Mouse (Mus musculus): ENCODE measurements around the gene Havcr1. TPM values are rescaled to one million over a fixed set of nuclear protein-coding genes. Genes with fewer than 3 reads are reported as not detected.
"Not testable (repeated sequence)": the region's sequence is repeated elsewhere in the genome, so short reads cannot be mapped to it uniquely, and the experiment has no call there.

Havcr1 gene
- polyA plus RNA-seq, 1 experiment from 2014 or later = not detected

DNA sequence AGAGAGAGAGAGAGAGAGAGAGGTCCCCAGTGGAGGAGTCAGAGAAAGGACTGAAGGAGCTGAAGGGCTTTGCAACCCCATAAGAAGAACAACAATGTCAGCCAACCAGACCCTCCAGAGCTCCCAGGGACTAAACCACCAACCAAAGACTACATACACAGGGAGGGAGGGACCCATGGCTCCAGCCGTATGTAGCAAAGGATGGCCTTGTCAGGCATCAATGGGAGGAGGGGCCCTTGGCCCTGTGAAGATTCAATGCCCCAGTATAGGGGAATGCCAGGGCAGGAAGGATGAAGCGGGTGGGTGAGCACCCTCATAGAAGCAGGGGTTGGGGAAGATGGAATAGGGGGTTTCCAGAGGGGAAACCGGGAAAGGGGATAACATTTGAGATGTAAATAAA, 6.8 kb downstream of the Havcr1 start:
- Histone ChIP-seq H3K36me3 (replicated peaks) (no peaks in the 10 kb centered on the region), H3K27me3 (replicated peaks; ENCODE audit: low read depth, poor library complexity, severe bottlenecking) (no peaks in the 10 kb centered on the region), H3K27ac (replicated peaks) (no peak overlapping the region), H3K4me1 (no peaks in the 10 kb centered on the region), H3K9me3 (no peaks in the 10 kb centered on the region), H3K4me3 (no peak overlapping the region)
- no peak for DNase-seq (ENCODE audit: low spot score)
- 78% methylated on average over 3 of the region's 3 CpGs for whole genome bisulfite sequencing

DNA sequence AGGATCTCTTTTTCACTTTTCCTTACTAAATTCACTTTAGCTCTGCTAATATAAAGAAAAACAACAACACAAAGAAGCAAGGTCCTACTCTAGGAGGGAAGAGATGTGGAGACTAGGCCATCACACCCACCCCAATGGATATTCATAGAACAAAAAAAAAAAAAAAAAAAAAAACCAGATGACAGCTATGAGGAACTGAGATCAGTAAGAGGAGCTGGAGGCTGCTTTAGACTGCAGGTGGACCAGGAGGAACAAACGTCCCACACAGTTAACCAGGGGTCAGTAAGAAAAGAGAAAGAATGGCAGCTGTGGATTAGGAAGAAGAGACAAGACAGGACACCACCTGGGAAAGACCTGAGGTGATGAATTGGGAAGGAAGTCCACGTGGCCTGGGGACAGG, 13.1 kb downstream of the Havcr1 start:
- no peak for DNase-seq (ENCODE audit: low spot score)
- no peaks in the 10 kb centered on the region for H3K27me3 ChIP-seq (replicated peaks; ENCODE audit: low read depth, poor library complexity, severe bottlenecking)
- WGBS = 69% methylated on average over 2 of the region's 2 CpGs
- no peak overlapping the region for H3K27ac ChIP-seq (replicated peaks)
- no peaks in the 10 kb centered on the region for H3K36me3 ChIP-seq (replicated peaks)
- H3K9me3 ChIP-seq = no peaks in the 10 kb centered on the region
- H3K4me3 ChIP-seq = no peak overlapping the region
- no peaks in the 10 kb centered on the region for H3K4me1 ChIP-seq

DNA sequence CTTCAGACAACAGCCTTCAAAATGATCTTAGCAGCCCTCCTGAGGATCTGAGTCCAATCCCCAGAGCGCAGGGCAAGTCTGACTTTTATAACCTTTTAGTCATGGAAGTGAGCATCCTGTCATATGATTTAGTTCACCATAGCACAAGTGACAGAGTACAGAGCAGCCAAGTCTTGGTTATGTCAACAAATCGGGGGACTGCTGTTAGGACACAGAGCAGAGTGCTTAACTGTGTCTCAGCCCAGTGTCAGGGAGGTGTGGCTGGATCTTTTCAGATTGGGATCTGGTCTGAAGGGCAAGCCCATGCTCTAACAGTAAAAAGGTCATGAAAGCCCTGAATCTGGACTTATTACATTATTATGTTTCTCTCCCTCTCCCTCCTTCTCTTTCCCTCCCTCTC, 18.8 kb downstream of the Havcr1 start:
- H3K27me3 ChIP-seq (replicated peaks; ENCODE audit: low read depth, poor library complexity, severe bottlenecking) = no peaks in the 10 kb centered on the region
- peak; percentile 9 for DNase-seq (ENCODE audit: low spot score)
- no peak overlapping the region for H3K4me3 ChIP-seq
- no peaks in the 10 kb centered on the region for H3K4me1 ChIP-seq
- 69% methylated on average over 2 of the region's 2 CpGs for WGBS
- H3K27ac ChIP-seq (replicated peaks) = no peak overlapping the region
- H3K36me3 ChIP-seq (replicated peaks) = no peaks in the 10 kb centered on the region
- no peaks in the 10 kb centered on the region for H3K9me3 ChIP-seq

DNA sequence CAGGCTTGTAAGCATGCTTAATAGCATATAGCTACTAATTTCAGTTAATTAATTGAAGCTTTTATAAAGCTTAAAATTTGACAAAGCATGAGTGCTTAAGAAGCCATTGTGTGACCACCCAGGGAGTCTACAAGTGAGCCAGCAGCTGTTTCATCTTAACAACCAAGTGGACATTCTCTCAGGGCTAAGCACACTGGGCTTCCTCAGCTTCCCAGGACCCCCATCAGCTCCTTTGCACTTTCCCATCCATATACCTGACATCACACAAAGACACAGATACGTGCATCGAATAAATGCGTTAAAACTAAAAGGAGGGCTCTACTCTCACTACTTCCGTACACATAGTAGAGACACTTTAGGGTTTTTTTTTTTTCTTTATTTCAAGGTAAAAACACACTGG, 19.8 kb downstream of the Havcr1 start:
- 91% methylated on average over 4 of the region's 4 CpGs for WGBS
- Histone ChIP-seq H3K27ac (replicated peaks) (no peak overlapping the region), H3K4me3 (no peak overlapping the region), H3K36me3 (replicated peaks) (no peaks in the 10 kb centered on the region), H3K4me1 (no peaks in the 10 kb centered on the region), H3K27me3 (replicated peaks; ENCODE audit: low read depth, poor library complexity, severe bottlenecking) (no peaks in the 10 kb centered on the region), H3K9me3 (no peaks in the 10 kb centered on the region)
- DNase-seq (ENCODE audit: low spot score) = no peak

DNA sequence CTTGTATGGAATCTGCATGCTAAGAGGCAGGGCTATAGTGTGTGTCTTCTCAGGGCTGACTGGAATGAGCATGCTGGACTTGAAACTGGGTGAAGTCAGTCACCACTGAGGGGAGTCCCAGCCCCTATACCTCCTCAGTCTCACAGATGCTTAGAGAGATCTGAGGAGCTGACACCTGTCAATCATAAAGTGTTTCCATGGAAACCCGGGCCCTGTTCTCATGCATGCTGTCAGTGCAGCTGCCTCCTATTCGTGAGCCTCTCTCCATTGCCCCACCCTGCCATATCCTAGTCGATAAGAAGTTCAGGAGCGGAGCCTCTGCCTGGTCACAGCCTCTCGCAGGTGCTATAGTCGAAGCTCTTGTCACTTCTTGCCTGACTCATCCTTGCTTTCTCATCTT, 20.8 kb downstream of the Havcr1 start:
- not testable (repeated sequence) for H3K4me1 ChIP-seq; H3K4me3 ChIP-seq; H3K27ac ChIP-seq (replicated peaks); H3K36me3 ChIP-seq (replicated peaks); H3K9me3 ChIP-seq; DNase-seq (ENCODE audit: low spot score); H3K27me3 ChIP-seq (replicated peaks; ENCODE audit: low read depth, poor library complexity, severe bottlenecking)
- 91% methylated on average over 6 of the region's 6 CpGs for WGBS

DNA sequence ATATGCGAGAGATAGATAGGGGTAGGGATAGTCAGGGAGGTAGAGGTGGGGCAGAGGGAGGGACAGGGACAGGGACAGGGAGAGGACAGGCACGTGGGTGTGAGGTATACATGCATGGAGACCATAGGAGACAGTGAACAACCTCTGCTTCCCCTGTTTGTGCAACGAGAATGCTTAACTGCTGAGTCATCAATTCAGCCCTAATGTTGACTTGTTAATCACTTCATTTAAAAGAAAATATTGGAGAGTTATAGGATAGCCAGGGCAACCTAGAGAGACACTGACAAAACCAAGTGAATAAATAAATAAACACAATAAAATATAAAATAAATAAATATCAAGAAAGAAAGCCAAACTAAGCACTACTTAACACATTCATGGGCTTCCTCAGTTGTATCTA, 42.0 kb downstream of the Havcr1 start:
- Histone ChIP-seq H3K36me3 (replicated peaks) (no peaks in the 10 kb centered on the region), H3K27ac (replicated peaks) (no peak overlapping the region), H3K9me3 (no peaks in the 10 kb centered on the region), H3K4me1 (no peaks in the 10 kb centered on the region), H3K4me3 (no peak overlapping the region), H3K27me3 (replicated peaks; ENCODE audit: low read depth, poor library complexity, severe bottlenecking) (no peaks in the 10 kb centered on the region)
- no peak for DNase-seq (ENCODE audit: low spot score)
- WGBS = 78% methylated on average over 3 of the region's 3 CpGs

DNA sequence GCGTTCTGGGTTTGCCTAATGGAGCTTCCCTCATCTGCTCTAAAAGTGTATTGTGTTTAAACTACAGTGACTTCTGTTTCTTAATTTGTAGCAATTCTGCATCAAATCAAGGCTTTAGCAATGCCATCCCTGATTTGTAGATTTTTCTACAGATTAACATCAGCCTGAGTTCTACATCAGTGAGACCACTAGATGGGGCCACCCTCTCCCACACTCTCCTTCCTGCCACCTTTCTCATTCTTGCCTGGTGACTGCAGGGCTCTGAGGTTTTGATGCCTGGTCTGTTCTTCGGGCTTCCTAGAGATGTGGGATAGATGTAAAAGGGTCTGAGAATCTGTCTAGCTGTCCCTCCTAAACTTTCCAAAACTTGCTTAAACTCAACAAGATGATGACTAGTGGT, 44.9 kb downstream of the Havcr1 start:
- DNase-seq (ENCODE audit: low spot score) = no peak
- 88% methylated on average over 2 of the region's 2 CpGs for WGBS
- Histone ChIP-seq H3K4me3 (no peak overlapping the region), H3K9me3 (no peaks in the 10 kb centered on the region), H3K36me3 (replicated peaks) (no peaks in the 10 kb centered on the region), H3K27ac (replicated peaks) (no peak overlapping the region), H3K4me1 (no peaks in the 10 kb centered on the region), H3K27me3 (replicated peaks; ENCODE audit: low read depth, poor library complexity, severe bottlenecking) (no peaks in the 10 kb centered on the region)

DNA sequence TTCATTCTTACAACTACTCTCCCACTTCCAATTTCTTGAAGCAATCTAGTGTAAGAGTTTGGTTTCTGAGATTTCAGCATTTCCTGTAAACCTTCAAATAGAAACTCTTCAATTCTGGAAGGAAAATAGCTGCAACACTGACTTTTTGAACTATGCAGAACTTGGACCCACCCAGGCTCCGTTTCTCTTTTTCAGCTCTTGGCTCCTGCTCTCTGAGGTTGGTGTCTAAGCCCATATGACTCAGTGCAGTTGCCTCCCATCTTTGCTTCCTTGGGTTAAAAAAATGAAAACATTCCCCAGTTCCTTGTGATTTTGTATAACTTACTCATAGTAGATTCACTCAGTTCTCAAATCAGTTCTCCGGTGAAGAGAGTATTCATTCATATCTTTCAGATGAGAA, 69.6 kb downstream of the Havcr1 start:
- Histone ChIP-seq H3K4me1 (no peaks in the 10 kb centered on the region), H3K9me3 (0 out of 2 replicates have a peak, but pooled peaks cover 2% of the 10 kb centered on the region), H3K27ac (replicated peaks) (no peak overlapping the region), H3K4me3 (no peak overlapping the region), H3K27me3 (replicated peaks; ENCODE audit: low read depth, poor library complexity, severe bottlenecking) (no peaks in the 10 kb centered on the region), H3K36me3 (replicated peaks) (no peaks in the 10 kb centered on the region)
- WGBS = 89% methylated on average over 2 of the region's 2 CpGs
- DNase-seq (ENCODE audit: low spot score) = no peak

DNA sequence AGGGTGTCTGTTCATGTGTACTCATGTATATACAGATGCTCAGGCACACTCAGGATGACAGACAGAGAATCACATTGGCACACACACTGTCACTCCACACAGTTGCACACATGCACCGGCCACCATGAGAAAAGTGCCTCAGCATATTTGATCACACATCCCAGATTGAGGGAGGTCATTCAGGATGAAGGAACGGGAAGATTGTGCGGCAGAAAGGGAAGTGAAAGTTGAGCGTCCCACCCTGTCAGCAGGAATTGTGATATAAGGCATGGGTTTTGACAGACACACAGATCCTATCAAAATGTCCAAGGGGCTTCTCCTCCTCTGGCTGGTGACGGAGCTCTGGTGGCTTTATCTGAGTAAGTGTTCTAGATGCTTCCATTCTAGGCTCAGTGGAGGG, 75.6 kb downstream of the Havcr1 start, which contains the start of gene Timd4:
Gene Timd4 (plus strand): TSS at position 290 of the 400 bp plus-strand sequence.
- Histone ChIP-seq H3K4me1 (no peaks in the 10 kb centered on the region), H3K36me3 (replicated peaks) (no peaks in the 10 kb centered on the region), H3K9me3 (0 out of 2 replicates have a peak, but pooled peaks cover 2% of the 10 kb centered on the region), H3K27ac (replicated peaks) (no peak within 1 kb of the TSS), H3K4me3 (no peak within 1 kb of the TSS), H3K27me3 (replicated peaks; ENCODE audit: low read depth, poor library complexity, severe bottlenecking) (no peaks in the 10 kb centered on the region)
- WGBS = 90% methylated on average over 5 of the region's 5 CpGs
- no peak for DNase-seq (ENCODE audit: low spot score)

DNA sequence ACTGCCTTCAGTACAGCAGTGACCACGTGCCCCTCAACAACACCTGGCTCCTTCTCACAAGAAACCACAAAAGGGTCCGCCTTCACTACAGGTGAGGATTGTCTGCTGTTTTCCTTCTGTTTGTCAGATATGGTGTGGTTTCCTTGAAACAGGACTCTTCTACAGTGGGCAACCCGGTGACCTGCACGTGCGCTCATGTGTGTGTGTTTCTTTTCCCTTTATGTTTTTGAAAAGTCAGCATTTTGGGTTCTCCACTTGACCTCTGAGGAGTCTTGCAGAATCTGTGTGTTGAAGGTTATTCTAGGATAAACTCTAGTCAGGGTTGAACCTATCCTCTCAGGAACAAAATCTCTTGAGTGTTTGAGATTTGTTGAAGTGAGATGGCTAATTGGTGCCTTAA, 82.8 kb downstream of the Havcr1 start:
- Histone ChIP-seq H3K27ac (replicated peaks) (no peak overlapping the region), H3K36me3 (replicated peaks) (no peaks in the 10 kb centered on the region), H3K4me3 (no peak overlapping the region), H3K27me3 (replicated peaks; ENCODE audit: low read depth, poor library complexity, severe bottlenecking) (no peaks in the 10 kb centered on the region), H3K4me1 (no peaks in the 10 kb centered on the region), H3K9me3 (no peaks in the 10 kb centered on the region)
- no peak for DNase-seq (ENCODE audit: low spot score)
- 89% methylated on average over 5 of the region's 5 CpGs for WGBS

DNA sequence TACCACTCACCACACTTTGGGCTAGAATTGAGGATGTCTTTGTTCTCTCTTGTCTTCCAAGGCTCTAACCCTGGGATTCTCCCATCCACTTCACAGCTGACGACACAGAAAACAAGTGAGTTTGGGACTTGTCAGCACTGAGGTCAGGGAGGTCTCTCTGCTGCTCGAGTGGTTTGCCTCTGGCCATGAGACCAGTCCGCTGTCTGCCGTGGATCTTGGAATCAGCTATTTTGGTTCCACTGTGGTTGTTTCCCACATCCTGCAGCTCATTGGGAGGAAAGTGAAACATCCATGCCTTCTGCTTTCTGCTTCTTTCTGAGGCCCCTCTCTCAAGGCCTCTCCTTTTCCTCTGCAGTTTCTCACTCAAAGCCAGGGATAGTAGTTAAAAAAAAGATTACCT, 85.0 kb downstream of the Havcr1 start:
- Histone ChIP-seq H3K27ac (replicated peaks) (no peak overlapping the region), H3K36me3 (replicated peaks) (no peaks in the 10 kb centered on the region), H3K9me3 (no peaks in the 10 kb centered on the region), H3K4me1 (no peaks in the 10 kb centered on the region), H3K4me3 (no peak overlapping the region), H3K27me3 (replicated peaks; ENCODE audit: low read depth, poor library complexity, severe bottlenecking) (no peaks in the 10 kb centered on the region)
- DNase-seq (ENCODE audit: low spot score) = no peak
- 30% methylated on average over 4 of the region's 4 CpGs for WGBS

Other genes starting within 250 kb of the Havcr1 start
- not detected in 2 replicates for gene Gm12169, start 210.9 kb upstream of the Havcr1 start, polyA plus RNA-seq (2016; fragmentation: Nextera tagmentation; extraction: Ambion mirVana)
- gene BC053393, start 163.5 kb upstream of the Havcr1 start, polyA plus RNA-seq (2016; fragmentation: Nextera tagmentation; extraction: Ambion mirVana) = not detected in 2 replicates
- not detected in 2 replicates for gene Dppa1, start 105.8 kb upstream of the Havcr1 start, polyA plus RNA-seq (2016; fragmentation: Nextera tagmentation; extraction: Ambion mirVana)
- gene Timd2, start 28.0 kb upstream of the Havcr1 start, polyA plus RNA-seq (2016; fragmentation: Nextera tagmentation; extraction: Ambion mirVana) = 0.15 TPM in 1 of 2 replicates, not detected in the other
- gene Timd4, start 75.7 kb downstream of the Havcr1 start, polyA plus RNA-seq (2016; fragmentation: Nextera tagmentation; extraction: Ambion mirVana) = 0.27 TPM in 1 of 2 replicates, not detected in the other

Data from embryonic facial prominence, embryonic 10.5 days (tissue).